Mouse (Mus musculus) adrenal gland, postnatal 10 days (tissue): ENCODE data around the gene Kntc1. TPM values are rescaled to one million over a fixed set of nuclear protein-coding genes. Genes with fewer than 3 reads are reported as not detected.

ENCODE experiments used
- DNase-seq: peaks from one replicate; pipeline ENCODE4 v3.0.0; 2021; ENCODE audit warnings: mixed read lengths
- total RNA-seq, 2 experiments: library from RNA; stranded (reverse); gene quantifications; 2 replicates each; pipeline ENCODE4 v1.2.3; 2021

Gene Kntc1
- total RNA-seq, 2 experiments from 2014 or later = 8.0 to 12.9 TPM

DNA sequence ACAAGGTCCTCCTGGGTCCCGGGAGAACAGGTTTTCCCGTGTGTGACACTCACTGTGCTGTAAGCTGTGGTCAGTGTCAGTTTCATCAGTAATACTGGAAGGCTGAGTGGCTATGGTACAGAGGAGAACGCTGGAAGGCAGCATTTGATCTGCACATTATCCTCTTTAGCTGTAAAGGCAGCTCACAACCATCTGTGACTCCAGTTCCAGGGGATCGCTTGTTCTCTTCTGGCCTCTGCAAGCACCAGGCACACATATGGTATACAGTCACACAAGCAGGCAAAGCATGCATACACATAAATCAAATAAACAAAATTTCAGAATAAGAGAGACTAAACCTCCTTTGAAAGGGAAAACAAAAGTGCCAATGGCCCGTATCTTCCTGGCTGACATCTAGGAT is 59.0 kb downstream of the Kntc1 start:
- no peak for DNase-seq

DNA sequence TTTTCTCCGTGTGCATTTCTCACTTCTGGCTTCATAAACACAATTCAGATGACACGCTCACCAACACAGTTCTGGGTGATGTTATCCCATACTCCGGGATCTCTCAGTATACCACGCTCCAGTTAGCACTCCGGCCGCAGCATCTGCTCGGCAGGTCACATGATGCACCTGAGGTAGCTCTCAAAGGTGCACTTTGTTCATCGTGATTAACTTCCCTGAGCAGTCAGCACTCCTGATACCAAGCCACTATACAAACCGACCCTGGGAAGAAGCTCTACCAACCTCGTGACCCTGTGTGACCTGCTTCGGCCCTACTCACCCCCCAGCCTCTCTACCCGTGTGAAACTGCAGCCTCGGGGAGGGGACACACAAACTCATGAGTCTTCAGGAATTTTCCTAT is 59.6 kb downstream of the Kntc1 start:
- DNase-seq = no peak

DNA sequence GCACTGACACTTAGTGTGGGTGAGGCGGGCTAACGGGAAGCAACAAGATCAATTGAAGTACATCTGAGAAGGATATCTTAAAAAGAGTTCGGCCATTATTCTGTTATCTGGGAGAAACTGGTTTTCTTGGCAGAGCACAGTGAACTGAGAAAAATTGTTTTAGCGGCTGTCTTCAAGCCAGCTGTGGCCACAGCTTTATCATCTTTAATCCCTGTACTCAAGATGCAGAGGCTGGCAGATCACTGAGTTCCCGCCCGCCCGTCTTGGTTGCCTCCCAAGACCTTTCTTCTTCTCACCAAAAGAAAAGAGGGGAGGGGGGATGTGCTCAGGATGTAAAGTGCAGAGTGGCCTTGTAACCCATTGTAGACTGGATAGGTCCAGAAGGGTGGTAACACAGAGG is 67.4 kb downstream of the Kntc1 start:
- no peak for DNase-seq

DNA sequence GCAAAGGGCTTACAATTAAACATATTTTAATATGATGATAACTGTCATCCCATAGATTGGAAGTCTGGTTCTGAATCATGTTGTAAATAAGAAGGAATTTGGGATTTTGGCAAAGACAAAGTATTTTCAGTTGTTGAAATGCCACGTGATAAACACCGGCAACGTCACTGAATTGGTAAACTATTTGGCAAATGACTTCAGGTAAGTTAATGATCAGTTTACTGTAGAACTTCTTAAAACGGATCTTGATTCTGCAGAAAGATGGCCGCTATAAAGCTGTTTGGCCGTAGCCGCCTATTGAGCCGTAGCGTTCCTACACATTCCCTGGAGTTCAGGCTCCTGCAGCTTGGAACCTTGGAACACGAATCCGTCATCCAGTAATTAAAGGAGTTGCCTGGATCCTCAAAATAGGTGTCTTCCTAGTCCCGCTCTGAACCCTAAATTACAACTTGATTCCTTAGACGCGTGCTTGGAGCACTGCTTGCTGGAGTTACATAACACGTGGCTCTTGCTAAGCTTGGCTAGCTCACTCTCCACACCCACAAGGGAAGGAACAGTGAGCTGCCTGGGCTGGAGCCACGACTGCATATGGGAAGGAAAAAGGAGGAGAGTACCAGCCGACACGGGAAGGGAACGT is 69.5 kb downstream of the Kntc1 start:
- DNase-seq = no peak

DNA sequence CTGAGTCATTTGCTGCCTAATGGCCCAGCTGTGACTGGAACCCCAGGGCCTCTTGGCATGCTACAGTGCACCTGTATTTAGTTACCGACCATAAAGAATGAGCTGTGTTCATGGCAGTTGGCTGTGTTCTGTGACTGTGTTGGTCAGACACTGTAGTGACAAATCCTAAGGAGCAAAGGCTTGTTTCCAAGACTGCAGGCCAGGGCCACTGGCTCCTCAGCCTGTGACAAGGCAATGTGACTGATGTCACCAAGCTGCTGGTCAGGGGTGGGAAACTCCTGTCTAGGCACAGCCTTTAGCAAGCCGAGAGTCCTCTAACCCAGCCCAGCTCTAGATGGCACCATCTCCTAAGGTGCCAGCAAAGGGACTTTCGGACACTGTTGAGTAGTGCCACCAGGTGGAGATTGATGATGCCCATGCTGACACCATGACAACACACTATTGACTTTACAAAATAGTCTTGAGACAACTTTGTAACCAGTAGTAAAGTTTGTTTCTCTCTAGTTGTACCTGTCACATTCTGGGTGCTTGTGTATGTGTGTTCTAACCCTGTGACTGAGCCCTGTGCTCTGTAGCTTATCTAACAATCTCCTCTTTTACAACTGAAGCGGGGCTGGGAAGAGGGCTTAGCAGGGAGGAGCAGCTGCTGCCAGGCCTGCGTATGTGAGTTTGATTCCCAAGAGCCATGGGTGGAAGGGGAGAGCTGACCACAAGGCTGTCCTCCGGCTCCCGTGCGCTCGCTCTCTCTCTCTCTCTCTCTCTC is 71.2 kb downstream of the Kntc1 start:
- no peak for DNase-seq

DNA sequence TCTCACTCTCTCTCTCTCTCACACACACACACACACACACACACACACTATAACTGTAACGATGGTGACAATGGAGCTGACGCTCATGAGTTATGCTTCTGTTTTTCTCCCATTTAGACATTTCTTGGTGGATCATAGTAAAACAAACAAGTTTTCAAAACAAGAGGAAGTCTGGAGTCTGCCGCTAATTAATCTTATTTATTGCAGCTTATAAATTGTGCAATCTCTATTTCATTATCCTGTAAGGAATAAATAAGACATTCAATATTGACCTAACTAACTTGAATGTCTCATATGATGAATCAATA is 71.7 kb downstream of the Kntc1 start:
- DNase-seq = no peak

DNA sequence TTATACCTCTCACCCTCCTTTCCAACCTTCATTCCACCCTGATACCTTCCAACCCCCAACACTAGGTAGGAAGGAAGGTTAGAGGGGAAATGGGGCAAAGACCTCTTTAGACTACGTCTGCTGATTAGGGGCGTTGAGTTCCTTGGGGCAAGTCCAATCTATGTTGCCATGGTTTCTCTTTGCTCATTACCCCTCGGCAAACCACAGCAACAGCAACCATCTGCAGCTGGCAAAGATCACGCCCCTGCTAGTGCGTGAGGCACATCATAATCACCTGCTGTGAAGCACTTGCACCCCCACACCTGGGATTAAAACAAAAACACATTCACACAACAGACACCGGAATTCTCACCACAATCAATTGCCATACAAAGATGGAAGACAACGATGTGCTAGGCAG is 73.2 kb downstream of the Kntc1 start:
- DNase-seq = no peak

DNA sequence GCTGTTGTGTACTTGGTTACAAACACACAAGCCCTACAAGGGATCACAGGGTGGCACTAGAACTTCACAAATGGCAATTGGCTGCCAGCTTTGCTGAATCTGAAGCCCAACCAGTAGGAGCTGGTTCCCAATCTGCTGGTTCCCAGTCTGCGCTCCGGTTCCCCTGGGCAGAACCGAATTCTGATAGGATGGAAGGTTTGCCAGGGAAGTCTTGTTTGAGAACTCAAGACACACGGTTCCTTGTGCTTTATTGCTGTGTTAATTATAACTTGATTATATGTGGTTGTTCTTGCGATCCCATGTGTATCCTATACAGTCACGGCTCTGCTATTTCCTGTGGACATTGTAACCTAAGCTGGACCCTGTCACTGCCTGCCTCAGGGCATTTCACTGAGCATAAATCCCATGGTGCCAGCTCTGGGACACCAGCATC is 78.2 kb downstream of the Kntc1 start:
- DNase-seq = peak; percentile 51

DNA sequence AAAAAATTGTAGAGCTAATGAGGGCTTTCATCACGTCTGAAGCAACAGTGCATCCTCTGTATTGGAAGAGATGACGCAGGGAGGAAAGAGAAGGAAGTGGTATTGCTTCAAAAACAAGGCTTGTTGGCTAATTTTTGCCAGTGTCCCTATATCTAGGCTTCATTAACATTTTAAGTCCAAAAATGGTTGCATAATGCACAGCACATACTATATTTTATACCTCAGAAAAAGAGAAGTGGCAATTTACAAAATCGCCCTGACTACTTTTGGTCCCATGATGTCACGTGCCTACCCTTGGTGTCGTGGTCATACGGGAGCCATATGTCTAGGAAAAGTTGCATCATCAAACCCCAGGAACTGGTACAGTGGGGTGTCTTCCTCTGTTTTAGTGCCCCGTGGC is 82.8 kb downstream of the Kntc1 start:
- DNase-seq = no peak

DNA sequence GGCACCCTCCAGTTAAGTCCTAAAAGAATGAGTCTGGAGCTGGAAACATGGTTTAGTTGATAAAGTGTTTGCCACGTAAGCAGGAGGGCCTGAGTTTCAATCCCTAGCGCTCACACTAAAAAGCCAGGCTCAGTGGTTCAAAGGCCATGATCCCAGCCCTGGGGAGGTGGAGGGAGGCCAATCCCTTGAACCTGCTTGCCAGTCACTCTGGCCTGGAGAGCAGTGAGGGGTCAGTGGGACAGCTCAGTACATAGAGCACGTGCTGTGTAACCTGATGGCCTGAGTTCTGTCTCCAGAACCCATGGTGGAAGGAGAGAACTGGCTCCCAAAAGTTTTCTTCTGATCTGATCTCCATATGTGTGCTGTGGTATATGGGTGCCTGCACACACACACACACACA is 85.3 kb downstream of the Kntc1 start:
- DNase-seq = peak; percentile 60

DNA sequence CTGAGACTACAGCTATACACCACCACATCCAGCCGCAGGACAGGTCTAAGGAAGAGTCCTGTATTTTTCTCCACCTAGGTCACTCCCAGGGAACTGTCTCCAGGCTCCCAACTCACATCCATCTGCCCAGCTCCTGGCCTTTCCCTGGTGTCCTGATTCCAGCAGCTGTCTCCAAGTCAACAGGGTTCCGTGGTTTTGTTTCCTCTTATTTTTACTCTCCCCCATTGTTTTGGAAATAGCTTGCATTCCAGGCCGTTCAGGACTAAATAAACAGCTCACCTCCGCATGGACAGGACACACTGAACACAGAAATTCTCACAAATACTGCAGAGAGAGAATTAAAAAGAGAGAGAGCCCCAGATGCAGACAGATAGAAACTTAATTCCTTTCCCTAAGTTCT is 87.9 kb downstream of the Kntc1 start:
- DNase-seq = no peak

DNA sequence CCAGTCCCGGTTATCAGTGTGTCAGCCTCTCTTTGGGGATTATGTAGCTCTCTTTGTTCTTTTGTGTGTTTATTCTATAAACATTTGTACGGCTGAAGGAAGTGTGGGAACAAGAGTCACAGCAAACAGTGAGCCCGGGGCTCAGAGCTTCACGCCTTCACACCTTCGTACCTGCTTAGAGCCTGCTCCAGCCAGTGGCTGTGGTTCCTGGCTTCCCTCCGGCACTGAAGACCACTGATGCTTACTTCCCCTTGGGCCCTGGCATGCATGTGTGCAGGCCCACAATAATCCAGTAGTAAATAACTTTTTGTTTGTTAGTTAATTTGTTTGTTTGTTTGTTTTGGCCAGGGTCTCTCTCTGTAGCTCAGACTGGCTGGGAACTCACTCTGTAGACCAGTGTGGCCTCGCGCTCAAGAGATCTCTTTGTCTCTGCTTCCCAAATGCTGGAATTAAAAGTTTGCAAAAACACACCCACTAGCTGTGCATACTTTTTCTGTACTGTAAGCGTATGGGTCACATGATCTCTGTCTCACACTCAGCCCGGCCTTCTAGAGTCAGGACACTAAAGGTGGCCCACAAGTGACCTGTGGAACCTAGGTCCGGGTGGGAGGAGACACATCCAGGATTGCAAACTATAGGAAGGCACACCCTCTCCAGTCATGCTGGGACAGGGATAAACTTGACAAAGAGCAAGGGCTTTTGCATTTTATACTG is 92.9 kb downstream of the Kntc1 start:
- DNase-seq = no peak

DNA sequence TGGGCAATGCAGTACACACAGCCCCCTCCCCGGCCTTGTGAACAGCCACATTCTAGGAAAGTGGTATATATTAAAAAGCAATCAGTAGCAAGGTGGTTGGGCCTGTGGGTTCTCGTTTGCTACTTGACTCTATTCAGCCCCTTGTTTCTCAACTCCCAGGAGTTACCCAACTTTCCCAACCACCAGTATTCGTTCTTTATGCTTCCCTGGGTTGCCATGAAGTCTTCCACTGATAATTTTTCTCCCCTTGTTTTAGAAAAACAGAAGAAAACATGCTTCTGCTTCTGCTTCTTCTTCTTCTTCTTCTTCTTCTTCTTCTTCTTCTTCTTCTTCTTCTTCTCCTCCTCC is 93.4 kb downstream of the Kntc1 start:
- no peak for DNase-seq

DNA sequence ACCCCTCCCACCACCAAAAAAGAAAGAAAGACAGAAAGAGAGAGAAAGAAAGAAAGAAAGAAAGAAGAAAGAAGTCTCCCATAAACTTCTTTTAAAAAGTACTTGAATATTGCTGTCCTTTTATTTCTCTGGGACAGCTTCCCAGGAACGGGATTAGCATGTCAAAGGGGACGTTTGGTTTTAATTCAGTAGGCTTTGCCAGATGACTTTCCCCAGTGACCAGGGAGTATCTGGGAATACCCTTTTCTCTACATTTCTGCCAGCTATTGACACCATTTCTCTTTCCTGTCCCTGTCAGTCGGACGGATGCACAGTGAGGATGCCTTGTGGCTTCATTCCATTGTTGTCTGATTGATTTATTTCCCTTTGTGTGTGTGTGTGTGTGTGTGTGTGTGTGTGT is 94.3 kb downstream of the Kntc1 start:
- DNase-seq = peak; percentile 32

DNA sequence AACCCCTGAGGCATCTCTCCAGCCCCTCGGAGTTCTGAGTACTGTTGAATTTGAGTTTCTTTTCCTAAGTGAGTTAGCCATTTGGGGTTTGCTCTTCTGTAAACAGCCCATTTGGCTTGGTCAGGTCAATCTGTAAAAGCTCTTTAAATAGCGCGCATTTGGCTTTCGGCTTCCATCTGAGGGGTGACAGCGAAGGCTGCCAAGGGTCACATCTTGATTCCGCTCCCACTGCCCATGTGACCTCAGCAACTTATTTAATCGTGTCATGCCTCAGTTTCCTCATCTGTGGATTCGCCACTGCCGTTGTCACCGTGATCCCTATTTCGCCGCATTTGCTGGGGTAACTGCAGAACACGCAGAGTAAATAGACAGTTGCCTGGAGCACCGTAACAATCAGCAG is 94.8 kb downstream of the Kntc1 start:
- DNase-seq = no peak

DNA sequence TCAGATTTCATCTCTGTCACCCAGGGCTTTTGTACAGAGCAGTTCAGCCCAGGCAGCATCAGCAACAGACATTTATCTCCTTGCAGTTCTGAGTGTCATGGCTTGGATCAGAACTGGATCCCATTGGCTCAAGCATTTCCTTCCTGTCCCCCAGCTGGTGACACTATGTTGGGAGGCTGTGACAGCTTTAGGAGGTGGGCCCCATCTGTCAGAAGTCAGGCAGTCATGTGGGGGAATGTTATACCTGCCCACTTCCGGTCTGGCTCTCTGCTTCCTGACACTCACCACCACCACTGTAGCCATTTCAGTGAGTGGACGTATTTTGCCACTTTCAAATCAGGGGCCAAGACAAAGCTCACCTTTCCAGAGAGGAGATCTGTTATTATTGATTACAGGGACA is 101.9 kb downstream of the Kntc1 start:
- DNase-seq = no peak

DNA sequence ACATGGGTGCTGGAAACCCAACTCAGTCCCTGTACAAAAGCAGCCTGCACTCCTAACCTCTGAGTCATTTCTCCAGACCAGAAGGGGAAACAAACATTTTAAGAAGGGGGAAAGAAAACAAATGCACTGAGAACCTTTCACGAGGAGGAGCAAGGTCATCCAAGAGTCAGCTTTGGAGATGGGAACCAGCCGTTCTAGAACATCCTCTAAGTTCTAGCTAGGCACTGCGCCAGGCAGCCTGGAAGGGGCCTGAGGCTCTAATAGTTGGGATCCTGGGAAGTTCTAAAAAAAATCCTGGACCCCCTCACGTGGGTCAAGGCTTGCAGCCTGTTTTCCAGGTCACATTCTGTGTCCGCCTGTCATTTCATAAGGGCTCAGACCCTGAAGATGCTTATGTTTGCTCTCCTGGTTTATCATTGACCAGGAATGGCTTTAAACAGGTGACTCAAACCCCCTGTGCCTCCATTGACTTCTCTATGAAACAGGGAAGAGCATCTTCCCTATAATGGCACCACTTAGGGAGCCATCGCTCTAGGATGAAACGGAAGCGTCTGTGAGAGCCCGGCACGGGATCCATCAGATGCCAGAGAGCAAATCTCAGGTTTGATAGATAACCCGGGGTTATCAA is 104.5 kb downstream of the Kntc1 start:
- no peak for DNase-seq

DNA sequence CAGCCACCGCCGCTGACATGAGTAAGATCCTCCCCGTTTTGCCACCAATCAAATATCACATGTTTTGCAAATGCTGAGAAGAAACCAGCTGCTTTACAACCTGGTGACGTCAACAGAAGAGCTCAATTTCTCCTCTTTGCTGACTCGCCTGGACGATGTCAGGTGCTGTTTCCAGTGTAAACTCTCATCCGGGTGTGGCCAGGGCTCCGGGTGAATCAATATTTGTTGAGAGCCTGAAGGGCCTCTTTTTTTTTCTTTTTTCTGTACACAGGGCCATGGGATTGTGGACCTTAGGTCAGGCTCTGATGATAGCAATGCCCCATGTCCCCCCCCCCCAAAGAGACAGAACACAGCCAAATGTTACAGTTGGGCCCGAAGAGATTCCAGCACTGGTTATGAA is 105.0 kb downstream of the Kntc1 start:
- DNase-seq = no peak

DNA sequence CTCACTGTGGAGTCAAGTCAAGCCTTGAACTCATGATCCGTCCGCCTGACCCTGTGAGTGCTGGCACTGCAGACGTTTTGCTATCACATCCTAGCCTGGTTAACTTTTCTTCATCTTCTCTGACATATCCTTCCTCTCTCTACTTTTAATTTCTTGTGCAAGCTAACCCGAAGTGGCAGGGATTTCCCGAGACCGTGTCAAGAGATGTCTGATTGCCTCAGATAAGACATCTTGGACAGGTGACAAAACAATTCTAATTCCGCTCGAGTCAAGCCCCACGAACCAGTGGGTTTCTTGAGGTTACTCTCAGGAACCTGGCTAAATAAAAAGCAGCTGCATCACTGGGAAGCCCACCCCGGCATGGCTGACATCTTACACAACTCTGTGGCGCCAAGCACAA is 109.3 kb downstream of the Kntc1 start:
- DNase-seq = no peak

DNA sequence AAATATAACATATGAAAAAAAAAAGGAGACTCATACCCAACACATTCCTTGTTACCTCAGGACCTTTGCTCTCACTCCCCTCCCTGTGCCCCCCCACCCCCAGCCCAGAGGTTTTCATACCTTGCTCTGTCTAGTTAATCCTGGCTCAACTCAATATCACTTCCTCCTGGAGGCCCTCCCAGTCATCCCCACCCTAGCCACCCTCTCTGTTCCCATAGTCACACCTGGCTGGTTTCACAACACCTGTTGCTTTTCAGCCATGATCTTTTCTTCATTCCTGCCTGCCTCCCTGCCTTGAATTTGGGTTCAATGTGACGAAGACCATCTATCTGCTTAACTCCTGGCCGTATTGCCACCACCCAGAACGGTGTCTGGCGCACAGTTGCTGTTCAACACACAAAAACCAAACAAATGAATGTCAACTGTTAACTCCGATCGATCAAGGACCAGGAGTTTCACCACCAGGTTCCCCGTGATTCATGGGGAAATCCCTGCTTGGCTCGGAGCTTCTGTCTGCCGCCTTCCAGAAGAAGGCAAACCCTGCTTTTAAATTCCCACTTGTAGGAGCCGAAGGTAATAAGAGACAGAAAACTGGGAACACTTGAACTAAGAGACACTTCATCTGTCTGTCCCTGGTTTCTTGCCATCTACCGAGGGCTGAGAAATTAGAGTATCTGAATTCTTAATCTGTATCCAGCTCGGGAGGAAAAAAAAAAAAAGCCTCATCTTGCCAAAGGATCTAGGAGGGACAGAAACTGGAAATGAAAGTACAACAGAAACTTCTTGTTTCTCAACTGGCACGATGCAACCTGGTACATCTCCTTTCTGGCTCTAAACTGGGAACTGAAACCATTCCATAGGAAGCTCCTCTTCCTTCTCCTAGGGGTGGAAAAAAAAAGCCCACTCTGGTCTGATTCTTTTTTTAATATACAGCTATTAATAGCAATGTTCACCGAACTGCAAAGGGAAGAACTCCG is 113.1 kb downstream of the Kntc1 start:
- DNase-seq = no peak

DNA sequence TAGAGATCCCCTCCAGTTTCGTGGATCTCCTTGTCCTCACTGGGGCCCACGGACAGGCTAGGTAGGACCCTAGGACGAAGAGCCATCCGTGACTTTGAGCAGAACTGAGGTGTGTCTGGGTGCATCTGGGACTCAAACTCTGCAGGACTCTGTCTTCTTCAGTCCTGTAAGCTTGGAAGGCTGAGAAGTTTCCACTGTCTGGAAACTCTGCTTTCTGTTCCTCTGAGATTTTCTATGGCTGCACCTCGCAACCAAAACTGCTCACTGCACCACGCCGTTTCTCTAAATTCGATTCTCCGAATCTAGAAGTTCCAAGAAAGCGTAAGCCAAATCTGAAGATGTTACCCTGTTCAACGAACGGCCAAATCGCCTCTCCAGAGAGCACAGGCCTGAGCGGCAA is 114.4 kb downstream of the Kntc1 start:
- DNase-seq = no peak

DNA sequence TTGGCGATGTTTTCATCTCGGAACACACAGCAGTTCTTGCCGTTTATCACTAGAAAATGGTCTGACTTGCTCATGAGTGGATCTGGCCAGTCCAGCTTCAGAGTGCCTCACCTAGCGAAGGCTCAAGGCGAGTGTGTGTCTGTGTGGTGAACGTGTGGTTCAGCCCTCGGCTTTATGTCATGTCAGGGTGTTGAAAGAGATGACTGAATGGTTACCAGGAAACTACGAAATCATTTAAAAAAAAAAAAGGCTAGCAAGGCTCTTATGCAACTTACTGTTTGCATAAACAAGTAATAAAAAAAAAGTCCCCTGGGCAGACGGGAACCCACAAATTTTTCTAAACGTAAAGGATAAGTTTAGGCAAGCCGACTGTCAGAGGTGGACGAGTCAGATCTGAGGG is 115.8 kb downstream of the Kntc1 start, which contains the start of gene Hcar2:
Gene Hcar2, minus strand, starts transcription at position 135 of the 400 bp plus-strand sequence.
- peak; percentile 7 for DNase-seq
